Mouse (Mus musculus) brain, embryonic 14.5 days (tissue): ENCODE results near the gene Bhlha15.

Experiments used
- CTCF ChIP-seq: fragments of 200-500 bp; IDR thresholded peaks from 2 replicates; pipeline ENCODE4 v1.5.1; 2012; ENCODE audit warnings: inconsistent platforms, mild to moderate bottlenecking, moderate library complexity, borderline replicate concordance; ENCODE audit not compliant: insufficient read depth, insufficient read length; ENCODE audit errors: extremely low read depth
- POLR2A ChIP-seq: fragments of 200-500 bp; IDR thresholded peaks from 2 replicates; pipeline ENCODE4 v1.6.1; 2012; ENCODE audit warnings: mild to moderate bottlenecking, inconsistent platforms, borderline replicate concordance; ENCODE audit not compliant: poor library complexity, insufficient read depth, insufficient read length, severe bottlenecking; ENCODE audit errors: extremely low read depth

DNA sequence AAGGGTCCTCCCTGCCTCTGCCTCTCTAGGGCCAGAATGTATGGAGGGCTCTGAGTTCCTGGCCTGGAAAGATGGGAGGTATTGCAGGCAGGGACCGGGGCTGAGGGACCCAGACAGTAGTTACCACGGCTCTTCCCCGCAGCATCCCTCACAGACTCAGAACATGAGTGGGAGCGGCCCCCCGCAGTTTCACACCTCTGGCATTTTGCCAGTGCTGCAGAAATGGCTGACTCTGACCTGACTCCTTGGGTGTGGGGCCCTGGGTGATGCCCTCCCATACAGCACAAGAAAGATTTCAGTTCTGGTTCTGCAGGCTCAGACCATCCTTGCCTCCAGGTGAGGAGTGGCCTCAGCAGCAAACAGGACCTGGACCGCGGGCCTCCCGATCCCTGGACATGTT lies 5.5 kb downstream of the Bhlha15 start:
- TF ChIP-seq CTCF (no peak), POLR2A (no peak)
